Mouse (Mus musculus): ENCODE measurements around the gene Wscd1. TPM values are rescaled to one million over a fixed set of nuclear protein-coding genes. Genes with fewer than 3 reads are reported as not detected.

The Wscd1 gene
- polyA plus RNA-seq (2012; rRNA removed; ENCODE audit: low replicate concordance): 1.8 and 3.1 TPM in 2 replicates

GRCm38 (mm10) chr11:71749671-71750070 is at the start of gene Wscd1:
TSS of gene Wscd1 (plus strand) at chr11:71749920.

All from duodenum, adult 2 months (tissue).